Mouse (Mus musculus): Measurements from ENCODE around the gene Ubxn11.

- TF ChIP-seq CTCF (IDR thresholded peaks at IDR 0.05; ENCODE audit: borderline replicate concordance, insufficient read depth, low read depth, low read length) (peak; percentile 47; the same call in 1 of the 2 replicates), POLR2A (IDR thresholded peaks at IDR 0.05; ENCODE audit: borderline replicate concordance, insufficient read depth, low read length) (no peak)
These were observed 23.7 kb upstream of the Ubxn11 start for GRCm38 (mm10) chr4:134078694-134079093.

Measured in cerebellum, adult 2 months (tissue).